Mouse (Mus musculus) MEL (cell line): ENCODE measurements at regions not wholly inside any gene's neighbourhood (a gene's known extent, or its start where the extent isn't known, plus 50 kb on each side); places are given as distances from the start of the nearest gene placed in this dataset.
A peak's percentile ranks its signal among the peaks of the same experiment; 100 is the strongest.

Experiments
- DNase-seq: peaks from one replicate; pipeline ENCODE4 v3.0.0; 2011; ENCODE audit warnings: low read depth, low spot score
- H3K27ac ChIP-seq: 2 replicates; pipeline ENCODE4 v1.5.1; 2012; ENCODE audit warnings: low read depth, mild to moderate bottlenecking, control low read depth, low read length, moderate library complexity; ENCODE audit not compliant: control insufficient read depth
- H3K27me3 ChIP-seq, 2 experiments: fragments of 150-350 bp in 1 of 2; sonication (generic) in 1 of 2; 2 replicates each; pipeline ENCODE4 v1.6.1; 2012; ENCODE audit warnings: low read length in 2 of 2, mild to moderate bottlenecking in 2 of 2, improper control_type of control experiment in 1 of 2, moderate library complexity in 1 of 2; ENCODE audit not compliant: insufficient read depth in 2 of 2, control insufficient read depth in 1 of 2
- H3K36me3 ChIP-seq, 2 experiments: 2 replicates each; pipeline ENCODE4 v1.6.1; 2012 to 2014; ENCODE audit warnings: low read length in 2 of 2, improper control_type of control experiment in 1 of 2, inconsistent platforms in 1 of 2, mild to moderate bottlenecking in 1 of 2; ENCODE audit not compliant: insufficient read depth in 2 of 2, control insufficient read depth in 1 of 2
- H3K4me1 ChIP-seq, 2 experiments: fragments of 150-350 bp in 1 of 2; sonication (generic) in 1 of 2; 2 replicates each; pipeline ENCODE4 v1.6.1; 2012; ENCODE audit warnings: low read length in 2 of 2, improper control_type of control experiment in 1 of 2, mild to moderate bottlenecking in 1 of 2; ENCODE audit not compliant: insufficient read depth in 2 of 2, control insufficient read depth in 1 of 2
- H3K4me3 ChIP-seq, 2 experiments: fragments of 150-350 bp in 1 of 2; sonication (generic) in 1 of 2; 2 replicates each; pipeline ENCODE4 v1.5.1; 2012; ENCODE audit warnings: low read depth in 2 of 2, low read length in 2 of 2, mild to moderate bottlenecking in 2 of 2, moderate library complexity in 2 of 2, control low read depth in 1 of 2, improper control_type of control experiment in 1 of 2; ENCODE audit not compliant: control insufficient read depth in 1 of 2, insufficient read depth in 1 of 2
- H3K79me2 ChIP-seq: 2 replicates; pipeline ENCODE4 v1.6.1; 2012; ENCODE audit warnings: mild to moderate bottlenecking, low read length, moderate library complexity; ENCODE audit not compliant: control insufficient read depth, poor library complexity, insufficient read depth
- H3K9ac ChIP-seq: 2 replicates; pipeline ENCODE4 v1.6.1; 2012; ENCODE audit warnings: low read depth, mild to moderate bottlenecking, control low read depth, low read length, moderate library complexity; ENCODE audit not compliant: control insufficient read depth, poor library complexity, severe bottlenecking
- H3K9me3 ChIP-seq: fragments of 150-350 bp; sonication (generic); replicated peaks from 2 replicates; pipeline ENCODE4 v1.6.1; 2012; ENCODE audit warnings: mild to moderate bottlenecking, low read length, improper control_type of control experiment, moderate library complexity; ENCODE audit not compliant: insufficient read depth
- BHLHE40 ChIP-seq: IDR thresholded peaks from 2 replicates; pipeline ENCODE4 v1.6.1; 2012; ENCODE audit warnings: low read depth, mild to moderate bottlenecking, inconsistent platforms, low read length, improper control_type of control experiment, borderline replicate concordance
- CHD1 ChIP-seq: IDR thresholded peaks from 2 replicates; pipeline ENCODE4 v1.6.1; 2012; ENCODE audit warnings: low read depth, mild to moderate bottlenecking, inconsistent platforms, low read length, improper control_type of control experiment
- CHD2 ChIP-seq: IDR thresholded peaks from 2 replicates; pipeline ENCODE4 v1.6.1; 2011; ENCODE audit warnings: low read length, improper control_type of control experiment
- CTCF ChIP-seq, 3 experiments: IDR thresholded peaks in 2 of 3; conservative IDR thresholded peaks in 1 of 3; 2 replicates each; pipeline ENCODE4 v1.5.1; 2011 to 2012; ENCODE audit warnings: low read length in 3 of 3, low read depth in 2 of 3, mild to moderate bottlenecking in 2 of 3, improper control_type of control experiment in 1 of 3, inconsistent platforms in 1 of 3, mixed read lengths in 1 of 3, moderate library complexity in 1 of 3; ENCODE audit not compliant: control insufficient read depth in 1 of 3, insufficient read depth in 1 of 3, poor library complexity in 1 of 3, severe bottlenecking in 1 of 3
- E2F4 ChIP-seq: IDR thresholded peaks from 2 replicates; pipeline ENCODE4 v1.6.1; 2011; ENCODE audit warnings: low read depth, low read length, improper control_type of control experiment, borderline replicate concordance
- ELF1 ChIP-seq: IDR thresholded peaks from 2 replicates; pipeline ENCODE4 v1.6.1; 2014; ENCODE audit warnings: low read depth, mild to moderate bottlenecking, inconsistent platforms, low read length, improper control_type of control experiment, moderate library complexity
- EP300 ChIP-seq, 2 experiments: IDR thresholded peaks; 2 replicates each; pipeline ENCODE4 v1.6.1; 2011; ENCODE audit warnings: improper control_type of control experiment in 2 of 2, low read length in 2 of 2, low read depth in 1 of 2, mild to moderate bottlenecking in 1 of 2
- ETS1 ChIP-seq: IDR thresholded peaks from 2 replicates; pipeline ENCODE4 v1.6.1; 2012; ENCODE audit warnings: low read depth, mild to moderate bottlenecking, inconsistent platforms, low read length, improper control_type of control experiment, moderate library complexity
- GABPA ChIP-seq: IDR thresholded peaks from 2 replicates; pipeline ENCODE4 v1.6.1; 2012; ENCODE audit warnings: low read depth, mild to moderate bottlenecking, inconsistent platforms, low read length, improper control_type of control experiment, moderate library complexity
- GATA1 ChIP-seq: IDR thresholded peaks from 2 replicates; pipeline ENCODE4 v1.6.1; 2011; ENCODE audit warnings: low read depth, low read length, improper control_type of control experiment
- JUND ChIP-seq: IDR thresholded peaks from 2 replicates; pipeline ENCODE4 v1.6.1; 2011; ENCODE audit warnings: low read depth, mild to moderate bottlenecking, improper control_type of control experiment, low read length
- KAT2A ChIP-seq: conservative IDR thresholded peaks from 2 replicates; pipeline ENCODE4 v1.6.1; 2012; ENCODE audit warnings: low read depth, low read length, improper control_type of control experiment, inconsistent platforms
- MAFK ChIP-seq: IDR thresholded peaks from 2 replicates; pipeline ENCODE4 v1.6.1; 2011; ENCODE audit warnings: low read depth, mild to moderate bottlenecking, low read length, improper control_type of control experiment, borderline replicate concordance
- MAX ChIP-seq: IDR thresholded peaks from 2 replicates; pipeline ENCODE4 v1.6.1; 2011; ENCODE audit warnings: low read length, improper control_type of control experiment
- MAZ ChIP-seq: IDR thresholded peaks from 2 replicates; pipeline ENCODE4 v1.6.1; 2012; ENCODE audit warnings: low read depth, mild to moderate bottlenecking, inconsistent platforms, low read length, improper control_type of control experiment
- MEF2A ChIP-seq: IDR thresholded peaks from 2 replicates; pipeline ENCODE4 v1.6.1; 2014; ENCODE audit warnings: low read depth, mild to moderate bottlenecking, inconsistent platforms, low read length, improper control_type of control experiment; ENCODE audit not compliant: poor library complexity, insufficient replicate concordance, severe bottlenecking; ENCODE audit errors: extremely low read depth
- MXI1 ChIP-seq: IDR thresholded peaks from 2 replicates; pipeline ENCODE4 v1.6.1; 2011; ENCODE audit warnings: mild to moderate bottlenecking, low read depth, low read length, improper control_type of control experiment
- MYB ChIP-seq: IDR thresholded peaks from 2 replicates; pipeline ENCODE4 v1.6.1; 2011; ENCODE audit warnings: mild to moderate bottlenecking, low read depth, low read length, improper control_type of control experiment
- MYC ChIP-seq: IDR thresholded peaks from 2 replicates; pipeline ENCODE4 v1.6.1; 2011; ENCODE audit warnings: low read depth, mild to moderate bottlenecking, low read length, improper control_type of control experiment, moderate library complexity
- NELFE ChIP-seq: IDR thresholded peaks from 2 replicates; pipeline ENCODE4 v1.6.1; 2011; ENCODE audit warnings: low read depth, low read length, improper control_type of control experiment
- NRF1 ChIP-seq: IDR thresholded peaks from 2 replicates; pipeline ENCODE4 v1.6.1; 2014; ENCODE audit warnings: low read depth, mild to moderate bottlenecking, inconsistent platforms, low read length, improper control_type of control experiment, moderate library complexity; ENCODE audit not compliant: poor library complexity, insufficient read depth, severe bottlenecking
- POLR2A ChIP-seq, 2 experiments: IDR thresholded peaks; 2 replicates each; pipeline ENCODE4 v1.6.1; 2011 to 2012; ENCODE audit warnings: low read length in 2 of 2, mild to moderate bottlenecking in 2 of 2, control low read depth in 1 of 2, improper control_type of control experiment in 1 of 2, low read depth in 1 of 2, moderate library complexity in 1 of 2; ENCODE audit not compliant: control insufficient read depth in 1 of 2, insufficient read depth in 1 of 2, poor library complexity in 1 of 2
- POLR2AphosphoS5 ChIP-seq: IDR thresholded peaks from 2 replicates; pipeline ENCODE4 v1.6.1; 2012; ENCODE audit warnings: low read depth, borderline replicate concordance, mild to moderate bottlenecking, inconsistent platforms, low read length, moderate library complexity, mixed read lengths
- RAD21 ChIP-seq: IDR thresholded peaks from 2 replicates; pipeline ENCODE4 v1.6.1; 2011; ENCODE audit warnings: mild to moderate bottlenecking, low read depth, low read length, improper control_type of control experiment
- RCOR1 ChIP-seq: IDR thresholded peaks from 2 replicates; pipeline ENCODE4 v1.6.1; 2012; ENCODE audit warnings: low read depth, mild to moderate bottlenecking, inconsistent platforms, low read length, improper control_type of control experiment
- SIN3A ChIP-seq: IDR thresholded peaks from 2 replicates; pipeline ENCODE4 v1.6.1; 2012; ENCODE audit warnings: low read length, improper control_type of control experiment, inconsistent platforms
- SMC3 ChIP-seq: IDR thresholded peaks from 2 replicates; pipeline ENCODE4 v1.6.1; 2011; ENCODE audit warnings: low read depth, low read length, improper control_type of control experiment
- TAL1 ChIP-seq: IDR thresholded peaks from 2 replicates; pipeline ENCODE4 v1.6.1; 2012; ENCODE audit warnings: mild to moderate bottlenecking, inconsistent platforms, low read length, moderate library complexity, mixed read lengths
- TBP ChIP-seq: IDR thresholded peaks from 2 replicates; pipeline ENCODE4 v1.8.0; 2011; ENCODE audit warnings: low read depth, low read length, improper control_type of control experiment
- TCF12 ChIP-seq: IDR thresholded peaks from 2 replicates; pipeline ENCODE4 v1.6.1; 2014; ENCODE audit warnings: low read depth, mild to moderate bottlenecking, inconsistent platforms, low read length, improper control_type of control experiment, moderate library complexity
- USF1 ChIP-seq: IDR thresholded peaks from 2 replicates; pipeline ENCODE4 v1.6.1; 2014; ENCODE audit warnings: low read depth, mild to moderate bottlenecking, inconsistent platforms, low read length, improper control_type of control experiment, moderate library complexity
- ZC3H11A ChIP-seq: IDR thresholded peaks from 2 replicates; pipeline ENCODE4 v1.6.1; 2012; ENCODE audit warnings: low read depth, mild to moderate bottlenecking, inconsistent platforms, low read length, improper control_type of control experiment
- ZKSCAN1 ChIP-seq: IDR thresholded peaks from 2 replicates; pipeline ENCODE4 v1.6.1; 2012; ENCODE audit warnings: low read depth, mild to moderate bottlenecking, inconsistent platforms, low read length, improper control_type of control experiment, moderate library complexity
- ZMIZ1 ChIP-seq: IDR thresholded peaks from 2 replicates; pipeline ENCODE4 v1.6.1; 2012; ENCODE audit warnings: low read depth, mild to moderate bottlenecking, inconsistent platforms, low read length, improper control_type of control experiment, moderate library complexity
- ZNF384 ChIP-seq: IDR thresholded peaks from 2 replicates; pipeline ENCODE4 v1.6.1; 2012; ENCODE audit warnings: low read depth, mild to moderate bottlenecking, inconsistent platforms, low read length, improper control_type of control experiment

DNA sequence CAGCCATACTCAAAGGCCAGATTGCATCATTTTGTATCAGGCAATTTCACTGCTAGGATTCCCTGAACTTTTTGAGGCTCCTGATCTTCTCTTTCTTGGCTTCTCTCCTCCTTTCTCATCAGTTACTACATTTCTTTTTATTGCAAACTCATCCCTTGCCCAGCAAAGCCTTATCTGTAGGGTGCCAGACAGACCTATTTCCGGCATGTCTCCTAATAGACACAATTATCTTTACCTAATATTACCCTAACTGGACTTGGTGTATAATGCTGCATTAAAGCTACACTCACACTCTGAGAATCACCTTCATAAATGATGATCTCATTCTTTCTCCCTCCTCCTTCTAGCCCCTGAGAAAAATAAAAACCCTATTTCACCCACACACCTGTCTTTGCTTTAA is 396.3 kb upstream of the Nrg3 start:
- TF ChIP-seq ZNF384 (no peak; the same call in 1 of the 2 replicates), MAX (no peak), E2F4 (no peak), ZC3H11A (no peak), MEF2A (peak; percentile 82; the same call in 1 of the 2 replicates), SMC3 (no peak; the same call in 1 of the 2 replicates), JUND (no peak), CHD2 (no peak), ELF1 (0 out of 2 replicates have a peak, but pooled peaks have one; percentile 11), MYB (no peak), GABPA (peak; percentile 60; the same call in 1 of the 2 replicates), POLR2AphosphoS5 (no peak), SIN3A (peak; percentile 39; the same call in 1 of the 2 replicates), MAZ (no peak), MYC (no peak), USF1 (no peak), CTCF (IDR thresholded peaks at IDR 0.05 in 2 of 3, conservative IDR thresholded peaks at IDR 0.05 in 1 of 3; ENCODE audit: control insufficient read depth in 1 of 3, insufficient read depth in 1 of 3, low read depth in 2 of 3, low read length in 3 of 3, poor library complexity in 1 of 3, severe bottlenecking in 1 of 3) (no peak), ZMIZ1 (no peak), NRF1 (no peak), KAT2A (no peak), RCOR1 (peak; percentile 67), GATA1 (peak; percentile 92), TBP (no peak), CHD1 (no peak), TCF12 (peak; percentile 93), NELFE (no peak), RAD21 (no peak), MXI1 (no peak), MAFK (peak; percentile 43; the same call in 1 of the 2 replicates), ETS1 (peak; percentile 80), ZKSCAN1 (no peak), BHLHE40 (no peak), POLR2A (IDR thresholded peaks at IDR 0.05; ENCODE audit: control insufficient read depth in 1 of 2, insufficient read depth in 1 of 2, low read depth in 1 of 2, low read length in 2 of 2, poor library complexity in 1 of 2) (no peak), EP300 (IDR thresholded peaks at IDR 0.05; ENCODE audit: low read depth in 1 of 2, low read length in 2 of 2) (peak; percentile 92 to 95), TAL1 (peak; percentile 66)
- peak; percentile 77 for DNase-seq
- H3K27ac ChIP-seq, result peak overlapping the region; percentile 82
- peaks cover 10 to 15% of the 10 kb centered on the region in 2 experiments for H3K4me1 ChIP-seq
- H3K9ac ChIP-seq, result peak overlapping the region; percentile 34; the same call in 1 of the 2 replicates
- peaks cover 0 to 23% of the 10 kb centered on the region in 2 experiments; a peak in 2 of 4 replicates for H3K36me3 ChIP-seq
- H3K79me2 ChIP-seq, result no peaks in the 10 kb centered on the region
- no peak overlapping the region for H3K4me3 ChIP-seq
- no peaks in the 10 kb centered on the region for H3K27me3 ChIP-seq
- no peaks in the 10 kb centered on the region for H3K9me3 ChIP-seq
